Mouse (Mus musculus) hindbrain, embryonic 12.5 days (tissue): Measurements from ENCODE around the gene Hmgn2. TPM values are rescaled to one million over a fixed set of nuclear protein-coding genes. Genes with fewer than 3 reads are reported as not detected.
A peak's percentile ranks its signal among the peaks of the same experiment; 100 is the strongest.

Source experiments
- ATAC-seq: fragments of 200-750 bp; cut with Nextera tagmentation; 2 replicates; pipeline ENCODE4 v1.8.0; 2017; ENCODE audit warnings: moderate TSS enrichment; ENCODE audit not compliant: low FRiP score
- H3K27ac ChIP-seq: fragments of 300-500 bp; sonication (generic); 2 replicates; pipeline ENCODE4 v1.5.1; 2016; ENCODE audit warnings: mild to moderate bottlenecking
- H3K27me3 ChIP-seq: fragments of 300-500 bp; sonication (generic); 2 replicates; pipeline ENCODE4 v1.6.1; 2016; ENCODE audit warnings: mild to moderate bottlenecking
- H3K36me3 ChIP-seq: fragments of 300-500 bp; sonication (generic); 2 replicates; pipeline ENCODE4 v1.6.1; 2016; ENCODE audit warnings: mild to moderate bottlenecking
- H3K4me1 ChIP-seq: fragments of 300-500 bp; sonication (generic); 2 replicates; pipeline ENCODE4 v1.6.1; 2016
- H3K4me2 ChIP-seq: fragments of 300-500 bp; sonication (generic); replicated peaks from 2 replicates; pipeline ENCODE4 v1.6.1; 2016; ENCODE audit warnings: mild to moderate bottlenecking
- H3K4me3 ChIP-seq: fragments of 300-500 bp; sonication (generic); 2 replicates; pipeline ENCODE4 v1.5.1; 2016; ENCODE audit warnings: mild to moderate bottlenecking
- H3K9ac ChIP-seq: fragments of 300-500 bp; sonication (generic); 2 replicates; pipeline ENCODE4 v1.6.1; 2016; ENCODE audit warnings: mild to moderate bottlenecking, moderate library complexity
- H3K9me3 ChIP-seq: fragments of 300-500 bp; sonication (generic); replicated peaks from 2 replicates; pipeline ENCODE4 v1.6.1; 2016; ENCODE audit warnings: mild to moderate bottlenecking
- WGBS: fragments of 180-500 bp; shearing (Covaris S2); methylation state at CpG from one replicate; pipeline ENCODE4 v1.1.7; 2016; 5-methylcytosine and 5-hydroxymethylcytosine counted together
- polyA plus RNA-seq: library from polyadenylated mRNA; unstranded; fragments of >200 nt; fragmentation: Nextera tagmentation; extraction: Ambion mirVana; gene quantifications from 2 replicates; pipeline ENCODE4 v1.2.1, GENCODE M21; 2016

Hmgn2 gene
- 2,290 and 2,342 TPM in 2 replicates for polyA plus RNA-seq

DNA sequence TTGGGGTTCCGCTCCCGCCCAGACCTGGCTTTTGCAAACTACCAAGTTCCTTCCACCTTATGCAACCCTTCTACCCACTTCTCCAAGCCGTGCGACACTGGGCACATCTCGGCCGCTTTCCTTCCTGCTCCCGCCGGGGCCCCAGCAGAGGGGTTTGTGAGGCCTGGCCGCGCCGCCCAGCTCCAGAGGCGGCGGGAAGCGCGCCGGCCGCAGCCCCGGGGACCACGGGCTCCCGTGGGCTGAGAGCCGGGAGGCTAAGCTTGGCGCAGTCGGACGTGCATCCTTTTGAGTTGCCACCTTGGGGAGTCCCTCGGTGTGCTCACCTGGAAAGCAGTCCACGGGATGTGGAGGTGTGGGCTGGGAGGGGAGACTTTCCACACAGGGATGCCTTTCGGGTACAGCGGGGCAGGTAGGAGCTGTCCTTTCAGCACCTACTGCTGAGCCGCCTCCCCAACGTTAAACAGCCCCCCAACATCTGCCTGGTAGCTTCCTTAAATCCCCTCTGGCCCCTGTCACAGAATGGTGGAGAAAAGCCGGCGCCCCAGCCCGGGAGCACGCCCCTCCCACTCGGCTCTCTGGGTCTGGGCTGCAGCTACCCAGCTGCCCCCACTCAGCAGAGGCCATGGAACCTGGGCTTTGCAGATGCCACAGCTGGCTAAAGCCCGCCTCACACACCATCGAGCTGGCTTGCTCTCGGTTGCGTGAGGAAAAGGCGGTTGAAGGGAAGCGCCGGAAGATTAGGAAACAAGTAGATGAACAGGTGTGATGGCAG, at the start of gene Hmgn2:
TSS of gene Hmgn2 (minus strand) at position 501 of the 772 bp plus-strand sequence.
- Histone ChIP-seq H3K9ac (peak within 1 kb of the TSS; percentile 97), H3K4me1 (peaks cover 45% of the 10 kb centered on the region)
- under 1% methylated on average over 42 of the region's 42 CpGs for WGBS

DNA sequence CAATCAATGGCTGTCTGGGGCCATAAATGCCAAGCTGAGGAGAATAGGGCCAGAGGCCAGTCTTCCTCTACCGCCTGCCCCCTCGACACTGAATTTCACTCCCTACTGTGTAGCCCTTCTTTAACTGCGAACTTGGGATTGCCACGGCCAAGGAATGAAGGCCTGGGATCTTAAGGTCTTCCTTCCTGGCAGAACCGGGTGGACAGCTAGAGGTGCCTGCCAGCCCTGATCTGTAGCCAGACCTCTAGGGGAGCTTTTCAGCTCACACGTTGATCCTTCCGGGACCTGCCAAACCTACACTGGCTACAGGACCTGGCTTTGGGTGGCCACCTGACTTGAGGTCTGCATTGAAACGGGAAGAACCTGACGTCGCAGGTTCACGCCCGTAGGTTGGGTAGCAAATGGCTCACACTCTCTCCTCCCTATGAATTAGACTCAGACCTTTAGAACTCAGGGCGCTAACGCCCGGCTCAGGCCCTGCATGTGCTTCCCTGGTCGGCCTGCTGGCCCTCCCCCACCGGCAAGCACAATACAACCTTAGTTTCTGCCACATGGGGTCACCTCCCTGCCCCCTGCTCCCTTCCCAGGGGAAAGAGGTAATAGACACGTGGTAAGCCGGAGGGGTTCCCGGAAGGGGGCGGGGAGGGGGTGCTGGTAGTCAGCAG, 48.9 kb upstream of the Hmgn2 start:
- peak overlapping the region; percentile 48 for H3K9ac ChIP-seq
- peak overlapping the region; percentile 38 for H3K4me3 ChIP-seq
- peaks cover 4% of the 10 kb centered on the region; the same call in 1 of the 2 replicates for H3K27me3 ChIP-seq
- H3K4me1 ChIP-seq, result peaks cover 46% of the 10 kb centered on the region
- H3K36me3 ChIP-seq, result no peaks in the 10 kb centered on the region
- H3K27ac ChIP-seq, result peak overlapping the region; percentile 58
- H3K9me3 ChIP-seq, result no peaks in the 10 kb centered on the region
- 2% methylated on average over 21 of the region's 21 CpGs for WGBS
- peak overlapping the region; percentile 62 for H3K4me2 ChIP-seq
- ATAC-seq, result peak; percentile 24; the same call in 1 of the 2 replicates

More for the DNA sequence above, at the start of gene Hmgn2:
- H3K4me3 ChIP-seq, result peak within 1 kb of the TSS; percentile 79
- ATAC-seq, result peak; percentile 71
- peaks cover 37% of the 10 kb centered on the region for H3K36me3 ChIP-seq
- no peaks in the 10 kb centered on the region for H3K9me3 ChIP-seq
- peak within 1 kb of the TSS; percentile 87 for H3K4me2 ChIP-seq
- H3K27ac ChIP-seq, result peak within 1 kb of the TSS; percentile 100
- no peaks in the 10 kb centered on the region for H3K27me3 ChIP-seq

DNA sequence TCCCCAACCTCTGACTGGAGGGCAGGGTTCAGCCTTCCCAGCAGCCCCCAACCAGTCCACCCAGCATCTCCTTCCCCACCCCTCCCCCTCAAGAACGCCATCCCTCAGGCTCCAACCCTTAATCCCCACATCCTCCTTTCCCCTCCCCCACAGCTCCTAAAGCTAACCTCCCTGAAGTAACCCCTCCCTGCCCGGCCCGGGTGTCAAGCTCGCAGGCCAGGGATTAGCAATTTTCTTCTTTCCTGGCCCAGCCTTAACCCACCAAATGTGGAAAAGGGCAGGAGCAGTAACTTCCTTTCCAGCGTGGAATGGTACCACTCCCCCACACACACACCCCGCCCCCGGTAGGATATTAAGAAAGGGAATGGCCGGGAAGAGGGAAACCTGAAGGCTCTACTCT, 48.3 kb upstream of the Hmgn2 start:
- H3K27ac ChIP-seq, result peak overlapping the region; percentile 58

DNA sequence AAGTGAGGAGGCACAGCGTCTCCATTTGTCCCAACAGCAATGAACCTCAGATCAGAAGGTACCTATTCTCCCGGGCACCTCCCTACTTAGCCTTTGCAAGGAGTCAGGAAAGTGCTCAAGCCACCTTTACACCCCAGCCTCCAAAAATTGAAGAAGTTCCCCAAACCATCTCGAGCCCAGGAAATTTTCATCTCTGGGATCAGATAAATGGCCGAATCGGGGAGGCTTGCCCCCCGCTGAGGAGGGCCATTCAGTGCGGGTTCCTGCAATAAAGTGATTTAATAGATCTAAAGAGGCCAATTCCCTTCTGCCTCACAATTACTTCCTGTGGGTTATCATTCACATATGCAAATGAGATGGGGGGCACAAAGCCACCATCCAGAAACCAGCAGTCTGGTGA, 47.8 kb upstream of the Hmgn2 start:
- ATAC-seq, result no peak
- H3K27ac ChIP-seq, result peak overlapping the region; percentile 23; the same call in 1 of the 2 replicates
- H3K9me3 ChIP-seq, result no peaks in the 10 kb centered on the region
- peak overlapping the region; percentile 62 for H3K4me2 ChIP-seq
- 2% methylated on average over 7 of the region's 7 CpGs for WGBS
- no peaks in the 10 kb centered on the region for H3K36me3 ChIP-seq
- no peak overlapping the region for H3K9ac ChIP-seq
- peaks cover 57% of the 10 kb centered on the region for H3K4me1 ChIP-seq
- peaks cover 4% of the 10 kb centered on the region; the same call in 1 of the 2 replicates for H3K27me3 ChIP-seq
- peak overlapping the region; percentile 38; the same call in 1 of the 2 replicates for H3K4me3 ChIP-seq

More for the DNA sequence above, 48.3 kb upstream of the Hmgn2 start:
- no peaks in the 10 kb centered on the region for H3K9me3 ChIP-seq
- peak overlapping the region; percentile 38; the same call in 1 of the 2 replicates for H3K4me3 ChIP-seq
- no peaks in the 10 kb centered on the region for H3K36me3 ChIP-seq
- peaks cover 4% of the 10 kb centered on the region; the same call in 1 of the 2 replicates for H3K27me3 ChIP-seq
- WGBS, result 2% methylated on average over 8 of the region's 8 CpGs
- H3K4me1 ChIP-seq, result peaks cover 51% of the 10 kb centered on the region
- H3K4me2 ChIP-seq, result peak overlapping the region; percentile 62
- peak overlapping the region; percentile 38; the same call in 1 of the 2 replicates for H3K9ac ChIP-seq
- ATAC-seq, result no peak

DNA sequence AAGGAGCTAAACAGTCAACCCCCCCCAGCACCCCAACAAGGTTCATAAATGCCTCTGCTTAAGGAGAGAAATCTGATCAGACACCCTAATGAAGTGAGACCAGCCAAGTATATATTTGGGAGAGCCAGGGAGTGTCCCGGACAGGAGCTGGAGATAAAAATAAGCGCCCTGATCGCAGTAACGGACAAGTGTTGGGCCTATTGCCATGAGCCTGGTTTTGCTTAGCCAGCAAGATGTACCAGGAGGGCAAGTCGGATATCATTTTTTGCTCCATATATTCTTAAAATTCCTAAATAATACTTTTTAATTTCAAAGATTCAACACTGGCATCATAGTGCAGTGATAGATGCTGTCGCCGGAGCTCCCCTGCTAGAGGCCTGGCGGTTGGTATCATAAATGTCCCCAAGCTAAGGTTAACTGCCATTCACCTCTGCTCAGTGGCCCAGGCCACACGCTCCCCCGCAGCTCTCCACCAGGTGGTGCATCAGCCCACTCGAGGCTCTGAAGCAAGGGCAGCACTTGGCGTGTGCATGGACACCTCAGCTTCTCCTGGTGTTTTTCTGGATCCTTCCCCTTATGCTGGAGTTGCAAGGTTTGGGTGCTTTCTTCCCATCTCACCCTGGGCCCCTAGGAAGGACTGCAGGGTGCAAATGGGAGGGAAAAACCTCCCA, 44.5 kb upstream of the Hmgn2 start:
- no peak overlapping the region for H3K4me2 ChIP-seq
- WGBS, result 50% methylated on average over 12 of the region's 12 CpGs
- no peak overlapping the region for H3K4me3 ChIP-seq
- ATAC-seq, result no peak
- H3K27me3 ChIP-seq, result peaks cover 4% of the 10 kb centered on the region; the same call in 1 of the 2 replicates
- H3K9me3 ChIP-seq, result no peaks in the 10 kb centered on the region
- peaks cover 38% of the 10 kb centered on the region for H3K4me1 ChIP-seq
- H3K9ac ChIP-seq, result no peak overlapping the region
- no peaks in the 10 kb centered on the region for H3K36me3 ChIP-seq
- no peak overlapping the region for H3K27ac ChIP-seq

DNA sequence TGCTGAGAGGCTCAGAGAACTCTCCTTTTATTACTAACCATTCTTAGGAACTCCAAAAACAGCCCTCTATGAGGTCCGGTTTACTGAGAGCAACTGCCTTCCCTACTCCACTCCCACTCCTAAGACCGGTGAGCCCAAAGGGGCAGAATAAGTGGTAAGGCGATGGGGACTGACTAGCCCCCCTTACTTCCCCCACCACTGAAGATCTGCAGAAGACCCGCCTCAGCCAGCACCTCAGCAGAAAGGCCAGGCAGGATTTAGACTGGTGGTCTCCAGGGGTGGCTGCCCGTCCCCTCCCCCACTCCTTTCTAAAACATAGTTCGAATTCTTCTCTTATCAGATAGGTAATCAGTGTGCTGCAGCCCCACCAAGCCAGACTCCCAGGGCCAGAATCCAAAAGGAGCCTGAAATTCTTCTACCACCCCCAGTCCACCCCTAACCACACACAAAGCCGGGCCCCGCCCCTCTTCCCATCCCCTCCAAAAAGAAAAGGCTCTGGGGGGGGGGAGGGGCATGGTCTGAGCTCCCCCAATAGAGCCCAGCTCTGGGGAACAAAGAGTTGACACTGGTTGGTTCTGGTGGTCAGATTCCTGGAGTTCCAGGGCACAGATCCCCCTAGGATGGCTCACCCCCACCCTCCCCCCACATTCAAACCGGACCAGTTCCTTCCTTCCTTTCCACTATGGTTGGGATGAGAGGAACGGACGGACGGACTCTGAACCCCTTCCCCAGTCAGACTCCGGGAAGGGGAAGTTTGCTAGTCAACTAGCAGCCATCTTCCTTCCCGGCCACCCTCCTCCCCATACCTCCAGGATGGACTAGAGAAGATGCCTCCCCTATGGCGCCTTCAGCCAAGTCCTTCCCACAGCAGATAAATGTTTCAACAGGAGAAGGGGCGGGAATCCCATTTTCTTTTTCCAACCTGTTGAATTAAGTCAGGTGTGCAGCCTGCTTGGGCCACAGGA, 43.3 kb upstream of the Hmgn2 start:
- ATAC-seq, result no peak
- H3K9me3 ChIP-seq, result no peaks in the 10 kb centered on the region
- no peaks in the 10 kb centered on the region for H3K27me3 ChIP-seq
- no peak overlapping the region for H3K4me3 ChIP-seq
- no peaks in the 10 kb centered on the region for H3K36me3 ChIP-seq
- no peak overlapping the region for H3K27ac ChIP-seq
- WGBS, result 9% methylated on average over 15 of the region's 16 CpGs
- H3K4me1 ChIP-seq, result peaks cover 25% of the 10 kb centered on the region
- H3K9ac ChIP-seq, result no peak overlapping the region; the same call in 1 of the 2 replicates
- peak overlapping the region; percentile 25; the same call in 1 of the 2 replicates for H3K4me2 ChIP-seq

DNA sequence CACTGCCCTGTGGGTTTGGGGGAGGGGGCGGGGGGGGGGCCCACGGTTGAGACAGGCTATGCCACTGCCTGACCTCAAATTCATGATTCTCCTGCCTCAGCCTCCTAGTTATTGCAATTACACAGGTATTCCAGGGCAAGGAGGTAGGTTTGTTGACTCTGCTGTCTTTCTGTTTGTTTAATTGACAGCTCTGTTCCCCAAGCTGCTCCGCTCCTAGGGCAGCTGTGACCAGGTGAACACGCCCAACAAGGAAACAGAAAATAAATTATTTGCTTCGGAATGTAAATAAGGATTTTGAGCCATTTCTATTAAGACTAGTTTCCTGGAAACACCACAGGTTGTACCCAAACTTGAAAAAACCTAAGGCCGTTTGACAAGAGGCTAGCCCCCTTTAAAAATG, 41.3 kb upstream of the Hmgn2 start:
- Histone ChIP-seq H3K4me1 (peaks cover 13% of the 10 kb centered on the region), H3K27me3 (no peaks in the 10 kb centered on the region), H3K36me3 (no peaks in the 10 kb centered on the region), H3K9me3 (no peaks in the 10 kb centered on the region), H3K9ac (no peak overlapping the region), H3K4me2 (no peak overlapping the region), H3K4me3 (no peak overlapping the region), H3K27ac (no peak overlapping the region)
- no peak for ATAC-seq
- WGBS, result 79% methylated on average over 6 of the region's 6 CpGs

DNA sequence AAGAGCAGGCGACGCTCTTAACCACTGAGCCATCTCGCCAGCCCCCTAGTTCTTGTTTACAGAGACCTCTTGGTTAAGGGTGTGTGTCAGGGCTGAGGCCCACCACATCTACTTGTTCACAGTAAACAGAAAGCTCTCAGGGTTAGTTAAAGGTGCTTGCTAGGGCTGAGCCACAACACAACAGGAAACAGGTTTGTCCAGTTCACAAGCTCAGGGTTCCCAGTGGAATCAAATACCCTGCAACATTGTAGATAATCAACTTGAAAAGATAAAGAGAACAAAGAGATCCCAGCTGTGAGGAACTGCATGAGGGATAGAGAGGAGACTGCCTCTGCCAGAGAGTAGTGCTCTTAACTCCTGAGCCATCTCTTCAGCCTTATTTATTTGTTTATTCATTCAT, 38.4 kb upstream of the Hmgn2 start:
- 95% methylated on average over 3 of the region's 3 CpGs for WGBS
- no peak overlapping the region for H3K4me3 ChIP-seq
- peaks cover 8% of the 10 kb centered on the region for H3K4me1 ChIP-seq
- no peak for ATAC-seq
- H3K9me3 ChIP-seq, result no peaks in the 10 kb centered on the region
- H3K9ac ChIP-seq, result no peak overlapping the region
- no peak overlapping the region for H3K4me2 ChIP-seq
- H3K36me3 ChIP-seq, result no peaks in the 10 kb centered on the region
- H3K27me3 ChIP-seq, result no peaks in the 10 kb centered on the region
- H3K27ac ChIP-seq, result no peak overlapping the region

DNA sequence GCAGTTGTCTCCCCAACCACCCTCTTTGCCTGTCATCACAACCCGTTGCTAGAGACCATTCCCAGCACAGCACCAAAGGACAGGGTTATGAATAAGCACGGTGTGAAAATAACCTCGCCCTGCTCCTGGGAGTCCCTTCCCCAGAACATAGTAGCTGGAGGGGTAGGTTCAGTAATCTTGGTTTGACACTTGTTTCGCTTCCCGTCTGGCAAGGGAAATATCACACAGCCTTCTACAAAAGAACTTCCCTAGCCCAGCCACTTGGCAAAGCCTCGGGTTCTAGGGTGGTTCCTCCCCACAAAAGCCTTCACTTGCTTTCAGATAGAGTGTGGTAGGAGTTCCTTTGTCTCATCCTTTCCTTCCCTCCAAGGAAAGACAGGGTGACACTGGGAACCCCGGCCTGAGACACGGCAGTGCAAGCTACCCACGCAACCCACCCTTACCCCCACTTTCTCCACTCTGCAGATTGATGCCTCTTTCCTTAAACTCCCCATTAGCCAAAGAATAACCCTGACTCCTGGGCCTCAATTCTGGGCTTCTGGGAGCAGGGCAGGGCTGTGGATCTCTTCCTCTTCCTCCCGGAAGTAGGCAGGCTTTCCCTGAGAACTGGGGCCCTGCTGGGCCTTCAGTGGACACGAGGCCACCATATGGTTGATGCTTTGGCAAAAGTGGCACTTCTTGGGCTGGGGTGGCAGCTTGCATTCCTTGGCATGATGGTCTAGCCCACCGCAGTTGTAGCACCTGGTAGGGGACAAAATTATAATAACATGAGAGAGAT, 37.3 kb upstream of the Hmgn2 start:
- no peaks in the 10 kb centered on the region for H3K27me3 ChIP-seq
- no peaks in the 10 kb centered on the region for H3K9me3 ChIP-seq
- no peak overlapping the region for H3K27ac ChIP-seq
- WGBS, result 86% methylated on average over 12 of the region's 12 CpGs
- no peak overlapping the region for H3K4me2 ChIP-seq
- no peaks in the 10 kb centered on the region for H3K4me1 ChIP-seq
- no peak overlapping the region for H3K4me3 ChIP-seq
- no peaks in the 10 kb centered on the region for H3K36me3 ChIP-seq
- no peak for ATAC-seq
- H3K9ac ChIP-seq, result no peak overlapping the region

DNA sequence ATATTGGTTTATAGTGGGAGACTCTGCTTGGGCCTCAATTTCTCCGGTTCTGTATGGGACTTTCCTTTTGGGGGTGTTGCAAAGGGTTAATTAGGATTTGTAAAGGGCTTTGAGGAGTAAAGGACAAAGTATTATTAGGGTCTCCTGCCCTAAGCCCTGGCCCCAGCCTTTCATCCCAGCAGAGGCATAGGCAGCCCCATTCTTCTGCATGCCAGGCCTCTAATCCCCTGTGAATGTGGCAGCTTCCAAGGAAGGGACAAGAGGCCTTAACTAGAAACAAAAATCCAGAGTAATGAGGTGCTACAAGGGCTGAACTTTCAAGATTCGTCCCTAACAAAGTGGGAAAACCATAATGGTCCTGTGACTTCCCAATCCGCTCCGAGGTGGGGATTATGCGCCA, 34.5 kb upstream of the Hmgn2 start:
- ATAC-seq, result no peak
- H3K4me2 ChIP-seq, result no peak overlapping the region
- H3K27ac ChIP-seq, result no peak overlapping the region
- WGBS, result 53% methylated on average over 5 of the region's 5 CpGs
- no peaks in the 10 kb centered on the region for H3K36me3 ChIP-seq
- H3K4me1 ChIP-seq, result peaks cover 9% of the 10 kb centered on the region
- H3K9me3 ChIP-seq, result no peaks in the 10 kb centered on the region
- H3K9ac ChIP-seq, result no peak overlapping the region
- H3K27me3 ChIP-seq, result no peaks in the 10 kb centered on the region
- no peak overlapping the region for H3K4me3 ChIP-seq

DNA sequence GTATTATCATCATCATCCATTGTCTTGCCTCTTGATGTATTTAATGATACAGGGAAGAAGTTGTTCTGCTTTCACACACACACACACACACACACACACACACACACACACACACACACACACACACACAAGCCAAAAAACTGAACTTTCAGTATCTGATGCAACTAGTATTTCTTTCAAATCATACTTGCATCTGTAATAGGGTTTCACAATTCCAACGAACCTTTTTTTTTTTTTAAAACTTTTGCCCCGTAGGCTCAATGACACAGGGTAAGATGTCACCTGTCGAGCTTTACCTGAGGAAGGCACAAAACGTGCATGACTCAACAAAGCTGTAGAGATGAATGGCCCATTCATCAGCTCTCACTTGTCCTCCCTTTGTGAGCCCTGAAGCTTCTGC, 33.8 kb upstream of the Hmgn2 start:
- Histone ChIP-seq H3K36me3 (no peaks in the 10 kb centered on the region), H3K27me3 (no peaks in the 10 kb centered on the region), H3K4me3 (no peak overlapping the region), H3K4me1 (peaks cover 9% of the 10 kb centered on the region), H3K9me3 (no peaks in the 10 kb centered on the region), H3K27ac (no peak overlapping the region), H3K4me2 (no peak overlapping the region), H3K9ac (no peak overlapping the region)
- no peak for ATAC-seq
- 59% methylated on average over 4 of the region's 4 CpGs for whole genome bisulfite sequencing
